Mouse (Mus musculus) liver, postnatal 0 days (tissue): Measurements from ENCODE around the gene Pde7b.

Source experiments
- CTCF ChIP-seq: sonication (generic); IDR thresholded peaks from 2 replicates; pipeline ENCODE4 v1.5.1; 2016; ENCODE audit warnings: antibody characterized with exemption, low read depth
- EP300 ChIP-seq: IDR thresholded peaks from 2 replicates; pipeline ENCODE4 v1.6.1; 2016; ENCODE audit warnings: antibody characterized with exemption, low read depth, mild to moderate bottlenecking

DNA sequence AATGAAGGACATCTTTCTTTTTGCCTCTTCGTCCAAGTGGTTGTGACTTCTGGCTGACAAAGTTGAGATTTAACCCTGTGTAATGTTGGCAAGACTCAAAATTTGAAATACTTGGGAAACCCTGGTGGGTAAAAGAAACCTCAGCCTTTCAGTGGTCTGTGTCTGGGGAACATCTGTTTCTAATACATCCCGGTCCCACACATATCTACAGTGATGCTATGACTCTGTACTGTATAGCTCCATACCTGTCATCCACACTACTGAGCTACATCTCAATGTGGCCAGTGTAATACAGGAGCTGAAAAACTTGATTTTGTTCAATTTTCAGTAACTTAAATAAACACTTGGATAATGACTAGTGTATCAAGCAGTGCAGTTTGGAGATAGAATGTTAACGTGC is 216.4 kb downstream of the Pde7b start:
- no peak for TF ChIP-seq EP300
- no peak for TF ChIP-seq CTCF
